Mouse (Mus musculus): ENCODE data around the gene Dspp. TPM values are rescaled to one million over a fixed set of nuclear protein-coding genes. Genes with fewer than 3 reads are reported as not detected.

Dspp gene
- polyA plus RNA-seq, 1 experiment from 2014 or later: not detected

GRCm38 (mm10) chr5:104137920-104138541, 32.5 kb upstream of the Dspp start:
- Histone ChIP-seq H3K9me3 (ENCODE audit: control insufficient read depth, low read length) (no peaks in the 10 kb centered on the region), H3K9ac (ENCODE audit: low read depth, low read length) (no peak overlapping the region), H3K27ac (ENCODE audit: low read depth, low read length) (no peak overlapping the region), H3K4me3 (ENCODE audit: low read depth, low read length) (no peak overlapping the region), H3K4me1 (replicated peaks; ENCODE audit: control insufficient read depth, insufficient read depth, low read length) (no peaks in the 10 kb centered on the region), H3K27me3 (ENCODE audit: control insufficient read depth, insufficient read depth, low read length) (no peaks in the 10 kb centered on the region), H3K4me2 (replicated peaks; ENCODE audit: low read depth, low read length) (no peak overlapping the region), H3K36me3 (ENCODE audit: control insufficient read depth, insufficient read depth, low read length) (no peaks in the 10 kb centered on the region)
- ATAC-seq (ENCODE audit: low FRiP score) (no peak), DNase-seq (ENCODE audit: low spot score) (no peak)
- 84% methylated on average over 10 of the region's 10 CpGs for WGBS

GRCm38 (mm10) chr5:104141067-104141466, 29.4 kb upstream of the Dspp start:
- H3K4me2 ChIP-seq (replicated peaks; ENCODE audit: low read depth, low read length): no peak overlapping the region
- no peak overlapping the region for H3K27ac ChIP-seq (ENCODE audit: low read depth, low read length)
- H3K9me3 ChIP-seq (ENCODE audit: control insufficient read depth, low read length): no peaks in the 10 kb centered on the region
- no peak overlapping the region for H3K4me3 ChIP-seq (ENCODE audit: low read depth, low read length)
- H3K36me3 ChIP-seq (ENCODE audit: control insufficient read depth, insufficient read depth, low read length): no peaks in the 10 kb centered on the region
- WGBS: 87% methylated on average over 2 of the region's 2 CpGs
- DNase-seq (ENCODE audit: low spot score): no peak
- no peak for ATAC-seq (ENCODE audit: low FRiP score)
- no peaks in the 10 kb centered on the region for H3K27me3 ChIP-seq (ENCODE audit: control insufficient read depth, insufficient read depth, low read length)
- H3K9ac ChIP-seq (ENCODE audit: low read depth, low read length): no peak overlapping the region
- H3K4me1 ChIP-seq (replicated peaks; ENCODE audit: control insufficient read depth, insufficient read depth, low read length): no peaks in the 10 kb centered on the region

- ATAC-seq (ENCODE audit: low FRiP score) (no peak), DNase-seq (ENCODE audit: low spot score) (no peak)
- WGBS: 87% methylated on average over 4 of the region's 4 CpGs
- no peaks in the 10 kb centered on the region for H3K27me3 ChIP-seq (ENCODE audit: control insufficient read depth, insufficient read depth, low read length)
- no peak overlapping the region for H3K4me2 ChIP-seq (replicated peaks; ENCODE audit: low read depth, low read length)
- H3K9me3 ChIP-seq (ENCODE audit: control insufficient read depth, low read length): no peaks in the 10 kb centered on the region
- H3K4me3 ChIP-seq (ENCODE audit: low read depth, low read length): no peak overlapping the region
- H3K27ac ChIP-seq (ENCODE audit: low read depth, low read length): no peak overlapping the region
- H3K36me3 ChIP-seq (ENCODE audit: control insufficient read depth, insufficient read depth, low read length): no peaks in the 10 kb centered on the region
- no peak overlapping the region for H3K9ac ChIP-seq (ENCODE audit: low read depth, low read length)
- no peaks in the 10 kb centered on the region for H3K4me1 ChIP-seq (replicated peaks; ENCODE audit: control insufficient read depth, insufficient read depth, low read length)
Measured at GRCm38 (mm10) chr5:104144057-104144456, 26.5 kb upstream of the Dspp start.

- Histone ChIP-seq H3K9ac (ENCODE audit: low read depth, low read length) (no peak overlapping the region), H3K4me3 (ENCODE audit: low read depth, low read length) (no peak overlapping the region), H3K27me3 (ENCODE audit: control insufficient read depth, insufficient read depth, low read length) (no peaks in the 10 kb centered on the region), H3K4me2 (replicated peaks; ENCODE audit: low read depth, low read length) (no peak overlapping the region), H3K9me3 (ENCODE audit: control insufficient read depth, low read length) (no peaks in the 10 kb centered on the region), H3K36me3 (ENCODE audit: control insufficient read depth, insufficient read depth, low read length) (no peaks in the 10 kb centered on the region), H3K27ac (ENCODE audit: low read depth, low read length) (no peak overlapping the region), H3K4me1 (replicated peaks; ENCODE audit: control insufficient read depth, insufficient read depth, low read length) (no peaks in the 10 kb centered on the region)
- whole genome bisulfite sequencing: 73% methylated on average over 7 of the region's 7 CpGs
- DNase-seq (ENCODE audit: low spot score) (no peak), ATAC-seq (ENCODE audit: low FRiP score) (no peak)
Measured at GRCm38 (mm10) chr5:104149349-104149748, 21.2 kb upstream of the Dspp start.

GRCm38 (mm10) chr5:104150196-104150595, 20.3 kb upstream of the Dspp start:
- 92% methylated on average over 6 of the region's 6 CpGs for WGBS
- ATAC-seq (ENCODE audit: low FRiP score): no peak

GRCm38 (mm10) chr5:104157701-104158100, 12.8 kb upstream of the Dspp start:
- ATAC-seq (ENCODE audit: low FRiP score) (no peak), DNase-seq (ENCODE audit: low spot score) (no peak)
- no peak overlapping the region for H3K4me3 ChIP-seq (ENCODE audit: low read depth, low read length)
- WGBS: 95% methylated on average over 7 of the region's 7 CpGs
- no peak overlapping the region for H3K4me2 ChIP-seq (replicated peaks; ENCODE audit: low read depth, low read length)
- H3K4me1 ChIP-seq (replicated peaks; ENCODE audit: control insufficient read depth, insufficient read depth, low read length): no peaks in the 10 kb centered on the region
- H3K27ac ChIP-seq (ENCODE audit: low read depth, low read length): no peak overlapping the region
- H3K27me3 ChIP-seq (ENCODE audit: control insufficient read depth, insufficient read depth, low read length): no peaks in the 10 kb centered on the region
- H3K36me3 ChIP-seq (ENCODE audit: control insufficient read depth, insufficient read depth, low read length): no peaks in the 10 kb centered on the region
- no peaks in the 10 kb centered on the region for H3K9me3 ChIP-seq (ENCODE audit: control insufficient read depth, low read length)
- H3K9ac ChIP-seq (ENCODE audit: low read depth, low read length): no peak overlapping the region

More at GRCm38 (mm10) chr5:104150196-104150595, 20.3 kb upstream of the Dspp start:
- Histone ChIP-seq H3K9ac (ENCODE audit: low read depth, low read length) (no peak overlapping the region), H3K4me2 (replicated peaks; ENCODE audit: low read depth, low read length) (no peak overlapping the region), H3K9me3 (ENCODE audit: control insufficient read depth, low read length) (no peaks in the 10 kb centered on the region), H3K36me3 (ENCODE audit: control insufficient read depth, insufficient read depth, low read length) (no peaks in the 10 kb centered on the region), H3K27me3 (ENCODE audit: control insufficient read depth, insufficient read depth, low read length) (no peaks in the 10 kb centered on the region), H3K4me1 (replicated peaks; ENCODE audit: control insufficient read depth, insufficient read depth, low read length) (no peaks in the 10 kb centered on the region), H3K27ac (ENCODE audit: low read depth, low read length) (no peak overlapping the region), H3K4me3 (ENCODE audit: low read depth, low read length) (no peak overlapping the region)
- DNase-seq (ENCODE audit: low spot score): no peak

- ATAC-seq (ENCODE audit: low FRiP score): no peak
- Histone ChIP-seq H3K4me3 (ENCODE audit: low read depth, low read length) (no peak overlapping the region), H3K27ac (ENCODE audit: low read depth, low read length) (no peak overlapping the region), H3K27me3 (ENCODE audit: control insufficient read depth, insufficient read depth, low read length) (no peaks in the 10 kb centered on the region), H3K4me2 (replicated peaks; ENCODE audit: low read depth, low read length) (no peak overlapping the region), H3K9ac (ENCODE audit: low read depth, low read length) (no peak overlapping the region), H3K4me1 (replicated peaks; ENCODE audit: control insufficient read depth, insufficient read depth, low read length) (no peaks in the 10 kb centered on the region), H3K36me3 (ENCODE audit: control insufficient read depth, insufficient read depth, low read length) (no peaks in the 10 kb centered on the region), H3K9me3 (ENCODE audit: control insufficient read depth, low read length) (no peaks in the 10 kb centered on the region)
- WGBS: 91% methylated on average over 7 of the region's 7 CpGs
- DNase-seq (ENCODE audit: low spot score): no peak
Measured at GRCm38 (mm10) chr5:104158332-104159052, 12.0 kb upstream of the Dspp start.

- no peak overlapping the region for H3K4me3 ChIP-seq (ENCODE audit: low read depth, low read length)
- WGBS: 70% methylated on average over 3 of the region's 3 CpGs
- H3K27me3 ChIP-seq (ENCODE audit: control insufficient read depth, insufficient read depth, low read length): no peaks in the 10 kb centered on the region
- H3K4me2 ChIP-seq (replicated peaks; ENCODE audit: low read depth, low read length): no peak overlapping the region
- no peak for DNase-seq (ENCODE audit: low spot score)
- no peaks in the 10 kb centered on the region for H3K4me1 ChIP-seq (replicated peaks; ENCODE audit: control insufficient read depth, insufficient read depth, low read length)
- H3K9me3 ChIP-seq (ENCODE audit: control insufficient read depth, low read length): no peaks in the 10 kb centered on the region
- H3K36me3 ChIP-seq (ENCODE audit: control insufficient read depth, insufficient read depth, low read length): no peaks in the 10 kb centered on the region
- ATAC-seq (ENCODE audit: low FRiP score): no peak
- H3K27ac ChIP-seq (ENCODE audit: low read depth, low read length): no peak overlapping the region
- no peak overlapping the region for H3K9ac ChIP-seq (ENCODE audit: low read depth, low read length)
Measured at GRCm38 (mm10) chr5:104160581-104160980, 9.9 kb upstream of the Dspp start.

- ATAC-seq (ENCODE audit: low FRiP score) (no peak), DNase-seq (ENCODE audit: low spot score) (no peak)
- H3K27me3 ChIP-seq (ENCODE audit: control insufficient read depth, insufficient read depth, low read length): no peaks in the 10 kb centered on the region
- no peaks in the 10 kb centered on the region for H3K36me3 ChIP-seq (ENCODE audit: control insufficient read depth, insufficient read depth, low read length)
- no peak overlapping the region for H3K9ac ChIP-seq (ENCODE audit: low read depth, low read length)
- H3K4me2 ChIP-seq (replicated peaks; ENCODE audit: low read depth, low read length): no peak overlapping the region
- H3K4me1 ChIP-seq (replicated peaks; ENCODE audit: control insufficient read depth, insufficient read depth, low read length): no peaks in the 10 kb centered on the region
- no peak overlapping the region for H3K27ac ChIP-seq (ENCODE audit: low read depth, low read length)
- 87% methylated on average over 1 of the region's 1 CpGs for WGBS
- no peak overlapping the region for H3K4me3 ChIP-seq (ENCODE audit: low read depth, low read length)
- H3K9me3 ChIP-seq (ENCODE audit: control insufficient read depth, low read length): no peaks in the 10 kb centered on the region
Measured at GRCm38 (mm10) chr5:104161390-104161789, 9.1 kb upstream of the Dspp start.

Measured in hindbrain, embryonic 11.5 days (tissue).